Mouse (Mus musculus) G1E (cell line): Measurements from ENCODE around the gene Bgn.

Experiments
- CTCF ChIP-seq: IDR thresholded peaks from 2 replicates; pipeline ENCODE4 v1.5.1; 2012; ENCODE audit warnings: low read depth, low read length, inconsistent platforms, mixed read lengths
- POLR2AphosphoS5 ChIP-seq: IDR thresholded peaks from 2 replicates; pipeline ENCODE4 v1.6.1; 2012; ENCODE audit warnings: low read depth, low read length, inconsistent platforms; ENCODE audit not compliant: insufficient replicate concordance

GRCm38 (mm10) chrX:73482643-73483483 is 539 bp upstream of the Bgn start:
- TF ChIP-seq CTCF = no peak
- no peak for TF ChIP-seq POLR2AphosphoS5
